8 mouse cellular contexts compared by ENCODE assay signal in genomic region chr4:71130946-71131669, GRCm38 (mm10).
A peak's percentile ranks its signal among the peaks of the same experiment; 100 is the strongest.
DNase-seq lines count a peak whose midpoint lies in the region; ATAC-seq and TF ChIP-seq lines count a peak whose summit lies in the region.

No protein-coding gene starts in this region.

- no peak for TF ChIP-seq CTCF in thymus, adult 2 months (IDR thresholded peaks at IDR 0.05; ENCODE audit: borderline replicate concordance, control insufficient read depth, extremely low read depth, insufficient read depth, low read length, poor library complexity)

- WGBS in midbrain, embryonic 14.5 days, result 28% methylated on average over 7 of the region's 7 CpGs
- WGBS in heart, embryonic 11.5 days (ENCODE audit: insufficient replicate concordance), result 61% methylated on average over 7 of the region's 7 CpGs
- 89% methylated on average over 7 of the region's 7 CpGs for WGBS in thymus, adult 2 months

- H3K9me3 ChIP-seq in midbrain, embryonic 14.5 days (ENCODE audit: control insufficient read depth, low read length), result no peaks in the 10 kb centered on the region
- H3K9me3 ChIP-seq in heart, embryonic 11.5 days (replicated peaks; ENCODE audit: control insufficient read depth, low read length), result no peaks in the 10 kb centered on the region

- H3K27me3 ChIP-seq in midbrain, embryonic 14.5 days (ENCODE audit: control insufficient read depth, insufficient read depth, low read length), result no peaks in the 10 kb centered on the region
- H3K27me3 ChIP-seq in heart, embryonic 11.5 days (ENCODE audit: control insufficient read depth, insufficient read depth, low read length), result no peaks in the 10 kb centered on the region
- no peaks in the 10 kb centered on the region for H3K27me3 ChIP-seq in thymus, adult 2 months (ENCODE audit: control insufficient read depth, insufficient read depth, low read length)

- H3K4me2 ChIP-seq in midbrain, embryonic 14.5 days (ENCODE audit: low read length), result no peak overlapping the region
- H3K4me2 ChIP-seq in heart, embryonic 11.5 days, result no peak overlapping the region

- no peak overlapping the region for H3K27ac ChIP-seq in midbrain, embryonic 14.5 days (replicated peaks; ENCODE audit: low read depth, low read length)
- no peak overlapping the region for H3K27ac ChIP-seq in heart, embryonic 11.5 days (ENCODE audit: low read depth, low read length)
- no peak overlapping the region for H3K27ac ChIP-seq in thymus, adult 2 months (ENCODE audit: control insufficient read depth, insufficient read depth, low read length)

- DNase-seq in frontal cortex, postnatal 10 days (ENCODE audit: low spot score in 2 of 2), result no peak
- DNase-seq in embryo, embryonic 11.5 days (ENCODE audit: low read depth, low spot score), result peak; percentile 59
- peak; percentile 99 for DNase-seq in hindlimb bud, embryonic 11.5 days (ENCODE audit: extremely low spot score, low read depth, low spot score)
- peak; percentile 65 for DNase-seq in midbrain, embryonic 14.5 days
- DNase-seq in adrenal gland, postnatal 10 days, result no peak
- DNase-seq in thymus, adult 2 months, result no peak

- ATAC-seq in frontal cortex, adult (ENCODE audit: low TSS enrichment), result peak; percentile 97
- peak; percentile 71; the same call in 1 of the 2 replicates for ATAC-seq in midbrain, embryonic 14.5 days (ENCODE audit: low FRiP score, low TSS enrichment)
- ATAC-seq in heart, embryonic 11.5 days (replicated peaks; ENCODE audit: insufficient number of reproducible peaks, low FRiP score, low TSS enrichment), result no peak

- no peak for TF ChIP-seq POLR2A in thymus, adult 2 months (IDR thresholded peaks at IDR 0.05; ENCODE audit: control insufficient read depth, extremely low read depth, insufficient read depth, low read length, poor library complexity)

- H3K36me3 ChIP-seq in midbrain, embryonic 14.5 days (ENCODE audit: control insufficient read depth, insufficient read depth, low read length), result no peaks in the 10 kb centered on the region
- no peaks in the 10 kb centered on the region for H3K36me3 ChIP-seq in heart, embryonic 11.5 days (ENCODE audit: control insufficient read depth, insufficient read depth, low read length)
- H3K36me3 ChIP-seq in thymus, adult 2 months (ENCODE audit: control insufficient read depth, insufficient read depth, low read length), result no peaks in the 10 kb centered on the region

- H3K9ac ChIP-seq in midbrain, embryonic 14.5 days (replicated peaks; ENCODE audit: low read length), result no peak overlapping the region
- no peak overlapping the region for H3K9ac ChIP-seq in heart, embryonic 11.5 days (ENCODE audit: low read depth, low read length)

- no peaks in the 10 kb centered on the region; the same call in 1 of the 2 replicates for H3K4me1 ChIP-seq in midbrain, embryonic 14.5 days (ENCODE audit: control insufficient read depth, insufficient read depth, low read length)
- no peaks in the 10 kb centered on the region for H3K4me1 ChIP-seq in heart, embryonic 11.5 days (ENCODE audit: control insufficient read depth, insufficient read depth, low read length)
- H3K4me1 ChIP-seq in thymus, adult 2 months (replicated peaks; ENCODE audit: control insufficient read depth, insufficient read depth, low read length), result no peaks in the 10 kb centered on the region

- H3K4me3 ChIP-seq in midbrain, embryonic 14.5 days (replicated peaks; ENCODE audit: low read depth, low read length), result no peak overlapping the region
- H3K4me3 ChIP-seq in heart, embryonic 11.5 days (ENCODE audit: low read depth, low read length), result no peak overlapping the region
- H3K4me3 ChIP-seq in thymus, adult 2 months (ENCODE audit: control insufficient read depth, insufficient read depth, low read length), result no peak overlapping the region

Comparison
In these comparisons a context has a peak if more than half of its experiments do, and no peak if none do; other contexts are left out.
1. DNase-seq: peak in embryo, embryonic 11.5 days (single experiment), hindlimb bud, embryonic 11.5 days (single experiment) and midbrain, embryonic 14.5 days (single experiment); none in frontal cortex, postnatal 10 days (0 of 2), adrenal gland, postnatal 10 days (single experiment) and thymus, adult 2 months (single experiment).